Mouse (Mus musculus) Muller cell, postnatal 12 days (primary cell): ENCODE results near the gene Cux2.

Experiments used
- DNase-seq: peaks from one replicate; pipeline ENCODE4 v3.0.0-alpha.2; 2015; ENCODE audit errors: inconsistent ontology term

Gene Cux2

DNA sequence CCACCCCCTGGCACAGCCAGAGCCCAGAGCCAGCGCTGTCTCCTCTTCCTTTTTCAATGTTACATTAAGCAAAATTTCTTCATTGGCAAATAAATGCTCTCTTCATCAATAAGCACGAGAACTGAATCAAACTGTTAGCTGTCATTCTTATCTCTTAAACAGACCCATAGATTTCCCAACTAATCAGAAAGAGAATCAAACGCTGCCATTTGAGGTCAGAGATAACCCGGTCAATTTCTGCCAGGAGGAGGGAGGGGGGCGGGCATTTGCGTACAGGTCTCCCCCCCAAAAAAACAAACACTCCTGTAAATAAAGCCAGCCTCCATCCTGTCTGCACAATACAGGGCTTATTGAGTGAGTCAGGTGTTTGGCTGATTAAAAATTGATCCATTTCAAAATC is 33.2 kb downstream of the Cux2 start:
- DNase-seq: no peak

DNA sequence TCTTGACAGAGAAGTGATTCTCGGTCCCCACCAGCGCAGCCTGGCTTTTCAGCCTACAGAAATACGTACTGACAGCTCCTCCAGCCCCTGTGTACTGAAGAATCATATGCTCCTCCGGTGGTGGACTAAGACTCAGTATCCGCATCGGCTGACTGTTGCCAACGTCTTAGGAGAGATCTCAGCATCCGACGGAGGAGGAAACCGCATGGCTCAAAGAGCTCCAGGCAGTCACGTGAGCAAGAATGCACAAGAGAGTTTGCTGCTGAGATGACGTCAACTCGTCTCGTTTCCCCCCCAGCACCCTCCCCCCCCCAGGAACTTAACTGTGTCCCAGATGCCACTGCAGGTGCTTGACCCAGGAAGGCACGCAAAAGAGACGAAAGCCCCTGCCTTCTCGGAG is 34.8 kb downstream of the Cux2 start:
- no peak for DNase-seq

DNA sequence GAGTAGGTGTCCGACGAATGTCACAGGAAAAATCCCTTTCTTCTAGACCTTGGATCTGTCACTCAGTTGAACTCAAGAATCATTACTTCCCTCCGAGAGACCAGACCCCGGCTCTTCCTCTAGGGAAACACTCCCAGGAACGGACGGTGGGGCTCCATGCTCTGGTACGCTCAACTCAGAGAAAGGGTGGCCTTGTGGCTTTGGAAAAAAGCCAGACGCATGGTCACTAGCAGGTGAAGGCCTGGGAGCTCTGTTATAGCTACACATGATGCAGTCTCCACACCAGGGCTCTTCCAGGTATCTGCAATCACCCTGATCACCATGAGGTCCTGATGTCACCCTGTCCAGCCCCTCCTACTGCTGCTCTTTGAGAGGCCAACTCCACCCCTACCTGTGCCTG is 35.2 kb downstream of the Cux2 start:
- DNase-seq: no peak

DNA sequence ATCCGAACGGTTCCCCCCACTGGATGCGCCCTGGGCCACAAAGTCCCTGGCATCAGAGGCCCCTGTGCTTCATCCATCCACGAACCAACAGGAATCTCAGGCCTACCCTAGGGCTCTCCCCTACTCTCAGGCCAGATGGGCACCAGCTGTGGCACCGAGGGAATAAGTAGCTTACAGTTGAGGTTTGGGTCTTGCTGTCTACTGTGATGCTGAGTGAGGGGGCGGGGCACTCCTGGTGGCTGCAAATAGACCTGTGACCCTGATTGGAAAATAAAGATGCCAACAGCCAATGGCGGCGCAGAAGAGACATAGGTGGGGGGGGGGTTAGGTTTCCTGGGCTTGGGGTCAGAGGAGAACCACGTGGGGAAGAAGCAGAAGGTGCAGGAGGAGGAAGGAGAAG is 38.6 kb downstream of the Cux2 start:
- no peak for DNase-seq

DNA sequence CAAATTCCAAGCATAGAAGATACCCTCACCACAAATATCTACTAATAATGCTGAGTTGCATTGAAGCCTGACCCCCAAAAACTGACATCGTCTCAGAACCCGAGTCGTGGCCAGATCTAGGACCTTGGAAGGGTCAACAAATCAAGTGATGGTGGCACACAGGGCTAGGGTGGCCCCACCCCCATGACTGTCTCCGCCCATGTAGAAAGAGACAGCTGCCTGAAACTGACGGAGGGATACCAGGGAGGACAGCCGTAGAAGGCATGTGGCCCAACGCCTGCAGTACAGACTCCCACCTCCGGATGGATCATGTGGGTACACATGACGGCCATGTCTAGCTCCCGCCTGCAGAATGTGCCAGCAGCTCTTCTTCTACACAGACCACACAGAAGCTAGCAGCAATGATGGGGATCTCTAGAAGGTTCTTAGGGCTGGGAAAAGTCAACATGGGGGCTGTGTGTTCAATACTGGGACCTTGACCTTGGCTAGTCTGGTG is 41.9 kb downstream of the Cux2 start:
- DNase-seq: no peak

DNA sequence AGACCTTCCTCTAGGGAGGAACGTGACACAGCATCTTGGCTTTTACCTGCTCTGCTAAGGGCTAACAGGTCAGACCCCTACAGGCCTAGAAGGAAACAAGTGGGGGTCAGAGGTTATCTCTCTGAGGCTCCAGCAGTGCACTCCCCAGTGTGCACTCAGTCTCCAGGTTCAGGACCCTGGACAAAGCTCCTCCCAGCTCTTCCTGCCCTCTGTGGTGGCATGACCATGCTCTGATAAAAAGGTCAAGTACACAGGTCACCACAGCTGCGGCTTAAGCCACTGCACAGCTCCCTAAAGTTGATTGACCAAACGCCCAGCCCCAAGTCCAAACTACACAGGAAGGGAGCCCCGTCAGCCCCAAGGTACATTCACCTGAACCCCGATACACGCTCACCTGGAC is 46.4 kb downstream of the Cux2 start:
- DNase-seq: no peak

DNA sequence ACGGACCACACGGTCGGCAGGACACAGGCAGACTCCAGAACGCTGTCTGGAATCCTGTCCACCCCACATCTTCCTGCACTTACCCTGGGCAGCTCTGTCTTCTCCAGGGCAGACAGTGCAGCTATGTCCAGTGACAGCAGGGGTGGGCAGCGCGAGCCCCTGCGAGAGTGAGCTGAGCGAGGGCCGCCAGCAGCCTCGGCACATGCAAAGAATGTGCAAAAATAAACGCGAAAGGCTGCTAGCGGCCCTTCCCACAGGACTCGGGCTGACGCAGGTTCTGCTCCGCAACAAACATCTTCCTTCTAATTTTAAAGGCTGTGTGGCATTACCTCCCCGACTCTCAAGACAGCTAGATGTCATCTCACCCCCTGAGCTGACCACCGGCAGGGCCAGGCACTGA is 47.8 kb downstream of the Cux2 start:
- DNase-seq: no peak

DNA sequence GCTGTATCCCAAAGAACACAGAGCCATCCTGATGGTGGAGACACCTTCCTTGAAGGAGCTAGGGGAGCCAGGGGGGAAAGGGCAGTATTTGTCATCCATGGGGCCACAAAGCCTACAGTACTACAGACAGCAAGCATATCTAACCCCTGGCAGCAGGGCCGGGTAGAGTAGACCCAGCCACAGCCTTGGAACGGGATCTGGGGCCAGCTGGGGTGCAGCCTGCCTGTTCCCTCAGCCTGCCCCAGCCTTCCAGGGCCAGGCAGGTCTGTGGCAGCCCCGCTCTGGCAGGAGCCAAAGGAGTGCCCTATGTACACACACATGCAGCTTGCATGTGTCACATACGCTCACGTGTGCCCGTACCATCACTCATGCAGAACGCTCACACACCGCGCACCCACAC is 48.6 kb downstream of the Cux2 start:
- DNase-seq: no peak

DNA sequence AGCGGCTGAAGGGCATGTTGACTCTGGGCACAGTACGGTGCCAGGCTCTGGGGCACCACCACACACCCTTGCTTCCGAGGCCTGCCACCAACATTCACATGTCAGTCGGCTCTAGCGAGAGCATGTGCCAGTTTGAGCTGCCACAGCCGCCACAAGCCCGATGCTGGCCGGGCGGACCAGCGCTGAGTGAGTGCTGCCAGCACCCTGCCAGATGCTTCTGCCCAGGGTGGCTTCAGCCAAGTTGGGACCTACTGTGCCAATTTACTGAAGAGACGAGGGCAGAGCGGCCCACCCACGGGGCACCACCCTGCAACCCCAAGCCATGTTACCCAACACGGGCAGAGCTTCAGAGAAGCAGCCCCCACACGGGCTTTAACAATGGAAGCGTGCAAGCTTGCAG is 49.5 kb downstream of the Cux2 start:
- DNase-seq: no peak

DNA sequence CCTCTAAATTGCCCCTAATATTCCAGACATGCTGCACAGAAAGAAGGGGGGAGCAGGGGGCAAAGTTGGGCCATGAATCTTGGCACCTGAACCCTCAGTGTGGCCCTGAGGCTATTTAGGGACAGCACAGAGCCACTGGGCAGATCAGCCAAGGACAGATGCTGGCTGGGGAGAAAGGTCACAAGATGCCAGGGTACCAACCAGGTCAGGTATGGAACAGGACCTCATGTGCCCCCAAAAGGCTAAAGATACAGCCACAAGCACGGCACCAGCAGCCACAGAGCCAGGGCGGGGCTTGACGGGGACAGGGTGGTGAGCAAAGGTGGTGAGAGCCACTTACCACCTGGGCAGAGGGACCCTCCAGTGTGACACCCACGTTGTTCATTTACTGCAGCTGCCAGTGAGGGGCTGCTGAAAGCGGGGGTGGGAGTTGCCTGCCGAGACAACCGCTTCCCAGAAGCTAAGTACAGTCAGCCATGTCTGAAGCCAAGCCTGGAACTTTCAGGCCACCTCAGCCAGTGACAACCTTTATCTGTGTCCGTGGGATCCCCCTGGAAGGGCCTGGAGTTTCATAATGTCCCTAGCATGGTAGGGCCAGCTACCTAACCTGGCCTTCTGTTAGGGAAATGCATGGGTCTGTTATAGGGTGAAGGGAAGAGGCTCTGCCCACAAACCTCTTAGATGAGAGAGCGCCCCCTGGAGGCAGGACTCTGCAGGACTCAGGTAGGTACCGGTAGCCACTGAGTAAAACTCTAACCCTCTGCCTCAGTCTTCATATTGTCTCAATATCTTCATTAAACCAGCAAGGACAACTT is 50.7 kb downstream of the Cux2 start:
- DNase-seq: no peak

DNA sequence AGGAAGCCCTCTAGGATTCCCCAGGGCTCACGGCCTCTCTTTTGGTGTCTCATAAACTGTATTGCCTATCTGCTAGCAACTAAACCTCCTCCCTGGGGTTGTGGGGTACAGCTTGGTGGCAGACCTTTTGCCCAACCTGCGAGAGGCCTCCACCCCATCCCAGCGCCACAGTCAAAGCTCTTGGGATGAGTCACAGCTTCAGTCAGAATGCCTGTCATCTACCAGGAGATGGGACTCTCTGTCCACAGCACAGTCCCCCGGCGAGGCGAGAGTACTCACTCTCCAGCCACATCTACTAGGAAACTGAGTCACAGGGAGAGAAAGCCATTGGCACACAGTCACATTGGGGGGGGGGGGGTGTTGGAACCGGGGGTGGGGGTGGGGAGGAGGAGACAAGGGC is 51.6 kb downstream of the Cux2 start:
- DNase-seq: no peak

DNA sequence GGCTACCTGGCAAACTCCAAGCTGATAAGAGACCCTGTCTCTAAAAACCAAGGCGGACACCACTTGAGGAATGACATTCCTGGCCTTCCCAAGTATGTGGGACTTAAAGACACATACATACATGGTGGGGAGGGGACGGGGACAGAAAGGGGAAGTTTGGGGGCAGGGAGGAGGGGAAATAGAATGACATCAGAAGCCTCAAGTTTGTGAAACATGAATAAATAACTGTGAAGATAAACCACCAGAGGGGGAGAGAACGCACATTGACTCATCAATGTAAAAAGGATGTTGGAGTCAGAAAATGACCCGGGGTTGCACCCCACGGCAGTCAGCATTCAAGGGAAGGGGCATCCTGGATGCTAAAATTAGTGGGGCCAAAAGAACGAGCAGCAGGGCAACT is 53.2 kb downstream of the Cux2 start:
- DNase-seq: no peak

DNA sequence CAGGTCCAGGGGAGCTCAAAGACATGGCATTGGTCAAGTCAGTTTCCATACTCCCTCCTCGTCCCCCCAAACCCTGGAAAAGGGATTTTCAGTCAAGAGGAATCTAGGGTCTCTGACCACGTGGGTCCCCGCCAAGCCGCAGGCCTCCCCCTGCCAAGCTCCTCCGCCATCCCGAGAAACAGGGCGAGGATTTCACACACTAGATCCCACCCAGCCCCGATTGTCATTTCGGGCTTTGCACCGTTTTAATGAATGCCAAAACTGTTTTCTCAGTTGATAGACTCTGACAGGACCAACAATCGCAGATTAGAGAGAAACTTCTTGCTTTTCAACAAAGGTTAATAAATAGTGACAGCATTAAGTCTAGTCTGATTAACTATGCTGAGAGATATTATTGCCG is 55.1 kb downstream of the Cux2 start:
- DNase-seq: peak; percentile 21

DNA sequence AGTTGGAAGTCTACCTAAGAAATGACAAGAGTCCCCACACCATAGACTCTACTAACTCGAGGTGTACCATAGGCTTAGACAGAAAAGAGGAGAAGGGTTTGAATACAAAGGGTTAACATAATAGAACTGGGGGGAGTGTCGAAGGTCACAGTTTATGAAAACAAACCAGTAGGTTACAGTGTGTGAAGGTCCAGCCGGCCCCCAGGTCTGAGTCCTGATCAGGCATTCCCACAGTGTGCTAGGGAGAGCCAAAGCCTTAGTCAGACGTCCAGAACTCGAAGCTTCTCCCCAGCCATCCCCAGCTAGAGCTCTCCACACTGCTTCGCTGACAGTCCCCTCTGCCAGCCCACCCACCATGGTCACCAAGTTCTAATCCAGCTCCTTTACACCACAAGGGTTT is 58.0 kb downstream of the Cux2 start:
- DNase-seq: no peak

DNA sequence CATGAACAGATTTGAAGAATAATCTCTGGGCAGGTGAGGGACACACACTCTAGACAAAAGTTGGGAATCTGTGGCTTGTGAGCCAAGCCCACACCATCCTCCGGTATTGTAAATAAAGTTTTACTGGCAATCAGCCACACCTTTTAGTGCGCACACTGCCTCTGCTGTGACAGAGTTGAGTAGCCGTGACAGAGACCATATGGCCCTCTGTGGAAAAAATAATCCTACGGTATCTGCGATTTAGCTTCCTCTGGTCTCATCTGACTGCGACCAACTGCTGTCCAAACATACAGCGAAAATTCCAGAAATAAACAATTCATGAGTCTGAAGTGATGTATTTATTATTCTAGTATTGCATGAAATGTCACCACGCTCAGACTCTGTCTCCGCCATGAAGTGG is 64.0 kb downstream of the Cux2 start:
- no peak for DNase-seq

DNA sequence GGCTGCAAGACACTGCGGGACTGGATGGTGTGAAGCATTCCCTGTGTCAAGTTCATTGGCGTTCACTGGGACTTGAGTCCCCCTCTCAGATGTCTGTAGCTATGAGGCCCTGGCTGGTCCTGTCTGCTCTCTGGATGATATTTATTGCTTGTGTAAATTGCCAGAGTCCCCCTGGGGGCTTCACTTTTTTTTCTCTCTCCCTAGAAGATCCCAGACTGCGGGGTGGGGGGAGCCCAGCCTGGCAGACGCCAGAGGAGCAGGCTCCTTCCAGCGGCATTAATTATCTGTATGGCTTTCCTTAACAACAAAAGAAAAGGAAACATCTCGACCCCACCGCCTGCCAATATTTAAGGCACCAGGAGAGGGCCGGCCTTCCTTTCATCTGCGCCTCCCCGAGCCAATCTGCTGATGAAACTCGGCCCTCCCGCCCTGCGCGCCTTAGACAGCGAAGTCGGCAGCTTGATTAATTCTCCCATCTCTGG is 68.2 kb downstream of the Cux2 start:
- DNase-seq: no peak

DNA sequence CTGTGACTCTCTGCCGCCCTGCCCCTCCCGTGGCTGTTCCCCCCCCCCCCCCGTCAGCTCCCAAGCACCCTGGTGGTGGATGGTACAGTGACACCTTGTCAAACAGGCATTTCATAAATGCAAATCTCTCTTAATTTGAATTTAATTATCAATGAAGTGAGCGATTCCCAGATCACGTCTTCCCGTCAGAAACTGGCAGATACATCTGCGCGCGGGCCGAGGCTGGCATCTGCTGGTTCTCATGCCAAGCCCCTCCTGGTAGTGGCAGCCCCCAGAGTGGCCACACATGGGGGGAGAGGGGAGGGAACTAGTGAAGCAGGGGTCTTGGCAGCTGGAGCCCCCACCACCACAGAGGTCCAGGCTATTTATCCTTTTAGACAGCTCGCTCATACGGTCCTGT is 73.6 kb downstream of the Cux2 start:
- no peak for DNase-seq

DNA sequence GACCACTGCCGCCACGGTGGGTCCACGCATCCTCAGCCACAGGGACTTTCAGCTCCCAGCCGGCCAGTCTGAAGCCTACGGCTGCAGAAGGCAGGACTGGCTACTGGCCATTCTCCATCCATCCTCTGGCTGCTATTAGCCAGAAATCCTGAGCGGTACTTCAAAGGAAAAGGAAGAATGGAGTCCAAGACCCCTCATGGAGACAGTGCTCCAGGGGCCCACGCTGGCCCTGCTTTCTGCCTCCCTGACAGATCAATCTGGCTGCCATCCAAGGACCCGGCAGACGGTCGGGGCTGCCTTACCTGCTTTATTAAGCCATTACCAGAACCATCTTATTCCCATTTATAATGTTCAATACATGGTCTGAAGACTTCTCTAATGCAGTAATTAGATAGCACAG is 76.4 kb downstream of the Cux2 start:
- DNase-seq: no peak

DNA sequence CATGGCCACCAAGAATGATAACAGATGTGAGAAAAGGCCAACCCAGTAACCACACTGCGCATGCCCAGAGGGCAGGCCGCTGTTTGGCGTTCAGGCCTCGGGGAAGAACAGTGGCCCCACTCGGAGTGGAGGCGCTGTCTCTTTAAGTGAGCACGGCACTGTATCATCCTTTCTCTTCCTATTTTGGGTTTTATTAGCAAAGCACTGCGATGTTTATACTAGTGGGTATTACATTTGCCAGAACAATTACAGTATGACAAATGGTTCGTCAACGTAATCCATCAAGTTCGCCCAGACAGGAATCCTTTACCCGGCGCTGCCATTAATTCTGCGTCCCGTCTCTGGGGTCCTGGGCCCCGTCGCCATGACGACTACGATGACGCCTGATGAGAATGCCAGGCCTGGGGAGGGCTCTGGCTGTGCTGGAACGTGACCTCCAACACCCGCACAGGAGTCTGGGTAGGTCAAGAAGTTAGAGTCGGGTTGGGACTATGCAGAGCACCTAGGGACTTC is 77.2 kb downstream of the Cux2 start:
- no peak for DNase-seq

DNA sequence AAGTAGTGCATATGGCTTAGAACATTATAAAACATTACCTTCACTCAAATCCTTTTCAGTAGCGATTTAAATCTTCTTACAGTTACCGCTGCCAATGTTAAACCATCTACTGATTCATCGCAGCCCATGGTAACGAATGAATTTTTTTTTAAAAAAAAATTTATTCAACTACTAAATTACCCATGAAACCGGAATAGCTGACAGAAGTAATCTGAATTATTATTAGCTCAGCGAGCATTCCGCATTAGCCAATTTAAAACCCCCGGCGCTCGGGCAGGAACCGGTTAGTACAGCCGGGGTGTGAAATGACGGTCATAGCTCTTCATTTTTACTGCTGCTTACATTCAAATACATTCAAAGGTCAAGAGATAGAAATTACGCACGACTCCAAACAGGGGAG is 80.9 kb downstream of the Cux2 start:
- no peak for DNase-seq

DNA sequence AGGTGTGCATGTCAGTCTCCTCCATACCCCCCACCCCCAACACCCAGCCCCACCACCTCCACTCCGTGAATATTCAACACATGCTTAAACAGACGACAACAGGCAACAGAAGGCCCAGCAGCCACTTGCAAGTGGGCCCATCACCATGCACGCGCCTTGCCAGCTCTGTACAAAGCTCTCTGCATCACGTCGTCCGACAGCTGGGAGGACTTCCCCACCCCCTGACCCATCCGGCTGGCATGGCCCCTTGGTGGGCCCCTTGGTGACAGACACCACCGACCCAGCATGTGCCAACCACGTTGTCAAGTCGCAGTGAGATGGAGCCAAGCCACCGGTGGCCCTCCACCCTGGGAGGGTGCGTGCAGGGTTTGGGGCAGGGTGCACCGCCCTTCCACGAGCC is 81.5 kb downstream of the Cux2 start:
- DNase-seq: no peak

DNA sequence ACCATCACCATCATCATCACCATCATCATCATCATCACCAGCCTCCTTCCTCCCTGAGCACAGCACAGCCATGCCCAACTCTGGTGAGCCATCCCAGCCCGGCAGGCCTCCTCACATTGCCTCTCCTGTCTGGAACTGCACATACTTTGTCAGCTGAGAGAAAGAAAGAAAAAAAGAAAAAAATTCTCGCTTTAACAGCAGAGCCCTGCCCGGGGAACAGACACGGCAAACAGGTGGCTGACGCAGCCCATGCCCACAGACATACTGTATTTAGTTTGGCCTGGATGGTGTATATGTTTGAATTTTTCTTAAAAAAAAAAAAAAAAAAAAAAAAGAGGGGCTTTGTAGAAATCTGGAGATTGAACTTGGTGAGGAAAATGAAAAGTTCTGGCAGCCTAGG is 82.4 kb downstream of the Cux2 start:
- DNase-seq: no peak

DNA sequence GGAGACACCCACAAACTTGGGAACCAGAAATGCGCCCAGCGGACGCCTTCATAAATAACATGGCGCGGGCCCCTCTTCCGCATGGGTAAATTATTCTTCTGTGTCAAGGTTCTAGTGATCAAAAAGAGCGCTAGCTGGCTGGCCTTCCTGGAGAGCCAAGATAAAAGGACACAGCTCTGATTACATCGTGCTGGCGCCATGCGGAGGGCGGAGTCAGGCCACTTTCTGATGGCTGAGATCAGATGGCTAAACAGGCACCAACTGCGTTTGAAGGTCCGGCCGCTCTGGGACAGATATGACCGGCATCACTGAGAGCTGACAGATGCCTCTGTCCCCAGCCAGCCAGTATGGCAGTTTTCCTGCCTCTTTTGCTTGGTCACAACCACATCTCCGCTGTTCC is 83.0 kb downstream of the Cux2 start:
- no peak for DNase-seq

DNA sequence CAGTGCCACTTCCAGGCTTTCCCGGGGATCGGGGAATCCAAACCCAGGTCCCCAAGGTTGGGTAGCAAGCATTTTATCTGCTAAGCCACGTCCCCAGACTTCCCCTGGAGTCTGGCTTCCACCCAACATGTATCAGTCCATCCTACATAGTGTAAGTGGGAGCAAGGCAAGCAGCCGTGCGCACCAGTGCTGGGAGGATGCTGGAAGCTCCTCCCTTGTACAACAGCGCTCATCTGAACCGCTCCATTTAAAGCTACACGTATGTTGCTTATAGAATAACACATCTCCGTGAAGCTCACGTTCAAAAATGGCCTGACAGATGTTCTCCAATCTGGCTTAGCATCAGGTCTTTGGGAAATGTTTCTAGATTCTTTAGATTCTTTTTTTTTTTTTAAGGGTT is 86.9 kb downstream of the Cux2 start:
- DNase-seq: no peak
